In the genomic region with DNA sequence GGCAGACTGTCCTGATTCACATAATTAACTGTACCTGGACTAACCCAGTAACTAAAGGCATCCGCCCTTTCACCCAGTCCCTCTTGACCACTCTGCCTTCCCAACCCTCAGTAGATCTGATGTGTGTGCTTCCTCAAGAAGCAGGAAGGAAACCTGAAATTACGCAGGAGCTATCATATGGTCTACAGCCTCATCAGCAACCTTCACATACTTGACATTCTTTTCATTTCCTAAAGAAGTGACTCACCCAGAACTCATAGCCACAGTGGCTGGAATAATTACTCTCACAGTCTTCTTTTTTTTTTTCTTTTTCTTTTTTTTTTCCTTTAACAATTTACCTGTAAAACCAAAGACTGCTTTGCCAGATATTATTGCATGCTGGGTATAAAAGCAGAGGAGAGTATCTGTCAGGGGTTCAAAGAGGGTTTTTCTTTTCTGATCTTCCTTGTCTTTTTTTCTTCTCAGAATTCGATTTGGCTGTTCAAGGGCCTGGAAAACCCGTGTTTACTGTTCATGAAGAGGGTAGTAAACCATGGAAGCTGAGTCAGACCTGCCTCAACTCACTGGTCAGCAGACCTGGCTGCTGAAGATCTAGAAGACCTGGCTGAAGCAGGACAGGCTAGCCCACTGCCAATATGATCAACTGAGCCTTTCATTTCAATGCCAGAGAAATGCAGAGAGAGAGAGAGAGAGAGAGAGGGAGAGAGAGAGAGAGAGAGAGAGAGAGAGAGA, we compare ENCODE assay signal across 22 mouse cellular contexts. TPM values are rescaled to one million over a fixed set of nuclear protein-coding genes. Genes with fewer than 3 reads are reported as not detected.
A peak's percentile ranks its signal among the peaks of the same experiment; 100 is the strongest.
DNase-seq lines count a peak whose midpoint lies in the region; ATAC-seq and TF ChIP-seq lines count a peak whose summit lies in the region.
"Had no signal": no experiment of that assay in that cellular context is flagged by ENCODE, and none has a peak within 500 bp of the region (broad histone marks: within the 10 kb centered on the region; RNA-seq: fewer than 3 reads in every experiment).

No protein-coding gene starts in this region.

- WGBS in kidney, postnatal 0 days: 56% methylated on average over 4 of the region's 4 CpGs
- 75% methylated on average over 4 of the region's 4 CpGs for WGBS in forebrain, embryonic 14.5 days

- no peaks in the 10 kb centered on the region for H3K27me3 ChIP-seq in kidney, postnatal 0 days (ENCODE audit: insufficient read depth, low read length)
- no peaks in the 10 kb centered on the region for H3K27me3 ChIP-seq in CH12.LX (replicated peaks)
- no peaks in the 10 kb centered on the region for H3K27me3 ChIP-seq in forebrain, embryonic 14.5 days (replicated peaks; ENCODE audit: control insufficient read depth, insufficient read depth, low read length)
- H3K27me3 ChIP-seq: embryonic facial prominence, embryonic 15.5 days; midbrain, embryonic 12.5 days had no signal

- dilution Hi-C loops in CH12.LX (cut with MboI; ENCODE audit: extremely low pct_ligation_motif_present, extremely low pct_unique_long_range_greater_than_20kb, low sequenced_read_pairs): no loop called here

- peak; percentile 33 for DNase-seq in kidney, postnatal 0 days (ENCODE audit: low spot score)
- no peak for DNase-seq in kidney, postnatal 10 days
- peak; percentile 50 for DNase-seq in 3134 (ENCODE audit: extremely low read depth, insufficient read length, low spot score)
- no peak for DNase-seq in CH12.LX (ENCODE audit: extremely low read depth)
- DNase-seq in spleen, adult 12 weeks (ENCODE audit: low spot score): no peak
- DNase-seq in kidney, adult 11 months: no peak
- no peak for DNase-seq in forebrain, embryonic 14.5 days (ENCODE audit: low spot score)
- DNase-seq: adrenal gland, adult 8-10 months; cerebellum, adult 11 months; cerebellum, postnatal 10 days; gastrocnemius, postnatal 14 days; kidney, postnatal 14 days; lung, adult 2 months; right cerebral cortex, postnatal 14 days had no signal

- H3K27ac ChIP-seq in kidney, postnatal 0 days: no peak overlapping the region
- no peak overlapping the region for H3K27ac ChIP-seq in CH12.LX (ENCODE audit: insufficient read depth, low read depth)
- H3K27ac ChIP-seq in brown adipose tissue, adult 24 weeks (replicated peaks; ENCODE audit: low read depth, low read length): peak overlapping the region; percentile 63
- no peak overlapping the region for H3K27ac ChIP-seq in forebrain, embryonic 14.5 days (ENCODE audit: low read depth, low read length)
- H3K27ac ChIP-seq: embryonic facial prominence, embryonic 15.5 days; forebrain, embryonic 10.5 days; hindbrain, embryonic 10.5 days; hindbrain, postnatal 0 days; limb, embryonic 10.5 days; midbrain, embryonic 12.5 days had no signal

- in situ Hi-C loops in CH12.LX (cut with MboI; ENCODE audit: low pct_ligation_motif_present, low pct_unique_long_range_greater_than_20kb, low sequenced_read_pairs): loop anchor here (10.0 kb wide), 1 partner anchor 69 kb away; no protein-coding TSS in a partner anchor

- no peak for TF ChIP-seq CTCF in kidney, postnatal 0 days (IDR thresholded peaks at IDR 0.05; ENCODE audit: low read depth)
- no peak for TF ChIP-seq CTCF in CH12.LX (conservative IDR thresholded peaks at IDR 0.05 in 1 of 2, IDR thresholded peaks at IDR 0.05 in 1 of 2; ENCODE audit: low read depth in 2 of 2, low read length in 2 of 2)

- H3K9ac ChIP-seq in kidney, postnatal 0 days (ENCODE audit: low read depth, low read length): no peak overlapping the region
- H3K9ac ChIP-seq in CH12.LX (ENCODE audit: insufficient read depth, low read depth): no peak overlapping the region
- H3K9ac ChIP-seq in forebrain, embryonic 14.5 days (ENCODE audit: low read length): no peak overlapping the region
- H3K9ac ChIP-seq: embryonic facial prominence, embryonic 15.5 days; midbrain, embryonic 12.5 days had no signal

- no peaks in the 10 kb centered on the region for H3K79me2 ChIP-seq in CH12.LX (replicated peaks; ENCODE audit: control insufficient read depth, extremely low read depth, insufficient read depth, poor library complexity, severe bottlenecking)

- TF ChIP-seq RAD21 in CH12.LX (IDR thresholded peaks at IDR 0.05; ENCODE audit: low read depth, low read length): no peak

- TF ChIP-seq POLR2A in CH12.LX (IDR thresholded peaks at IDR 0.05; ENCODE audit: low read depth, low read length): no peak

- TF ChIP-seq EP300 in CH12.LX (IDR thresholded peaks at IDR 0.05; ENCODE audit: low read length): no peak

- H3K4me1 ChIP-seq in kidney, postnatal 0 days (replicated peaks; ENCODE audit: insufficient read depth, low read length): no peaks in the 10 kb centered on the region
- H3K4me1 ChIP-seq in CH12.LX (ENCODE audit: control insufficient read depth in 1 of 2, insufficient read depth in 2 of 2): no peaks in the 10 kb centered on the region
- peaks cover 2% of the 10 kb centered on the region; the same call in 1 of the 2 replicates for H3K4me1 ChIP-seq in brown adipose tissue, adult 24 weeks (ENCODE audit: control insufficient read depth, insufficient read depth, insufficient read length, low read length)
- H3K4me1 ChIP-seq in forebrain, embryonic 14.5 days (ENCODE audit: control insufficient read depth, insufficient read depth, low read length): no peaks in the 10 kb centered on the region
- H3K4me1 ChIP-seq: embryonic facial prominence, embryonic 15.5 days; forebrain, embryonic 10.5 days; hindbrain, embryonic 10.5 days; limb, embryonic 10.5 days; midbrain, embryonic 12.5 days had no signal

- no peaks in the 10 kb centered on the region for H3K9me3 ChIP-seq in kidney, postnatal 0 days (replicated peaks; ENCODE audit: low read length)
- H3K9me3 ChIP-seq in CH12.LX (replicated peaks; ENCODE audit: low read length): no peaks in the 10 kb centered on the region
- no peaks in the 10 kb centered on the region for H3K9me3 ChIP-seq in forebrain, embryonic 14.5 days (replicated peaks; ENCODE audit: control insufficient read depth, low read length)
- H3K9me3 ChIP-seq: embryonic facial prominence, embryonic 15.5 days; forebrain, embryonic 10.5 days; hindbrain, embryonic 10.5 days; limb, embryonic 10.5 days; midbrain, embryonic 12.5 days had no signal

- no peak overlapping the region for H3K4me2 ChIP-seq in kidney, postnatal 0 days (ENCODE audit: low read length)
- no peak overlapping the region for H3K4me2 ChIP-seq in CH12.LX (ENCODE audit: insufficient read depth, low read depth, poor library complexity, severe bottlenecking)
- H3K4me2 ChIP-seq in forebrain, embryonic 14.5 days (ENCODE audit: low read length): no peak overlapping the region
- H3K4me2 ChIP-seq: embryonic facial prominence, embryonic 15.5 days; midbrain, embryonic 12.5 days had no signal

- no peak; the same call in 1 of the 2 replicates for ATAC-seq in kidney, postnatal 0 days (replicated peaks; ENCODE audit: low FRiP score, low read depth)
- no peak for ATAC-seq in forebrain, embryonic 14.5 days
- ATAC-seq: hindbrain, postnatal 0 days; intestine, postnatal 0 days had no signal

- no peaks in the 10 kb centered on the region for H3K36me3 ChIP-seq in kidney, postnatal 0 days (ENCODE audit: insufficient read depth, low read length)
- H3K36me3 ChIP-seq in CH12.LX (replicated peaks in 1 of 2; ENCODE audit: control insufficient read depth in 1 of 2, insufficient read depth in 1 of 2, low read length in 1 of 2): peaks cover 2 to 4% of the 10 kb centered on the region in 2 experiments
- no peaks in the 10 kb centered on the region for H3K36me3 ChIP-seq in forebrain, embryonic 14.5 days (ENCODE audit: control insufficient read depth, insufficient read depth, low read length)
- H3K36me3 ChIP-seq: embryonic facial prominence, embryonic 15.5 days; forebrain, embryonic 10.5 days; hindbrain, embryonic 10.5 days; limb, embryonic 10.5 days; midbrain, embryonic 12.5 days had no signal

- no peak overlapping the region for H3K4me3 ChIP-seq in kidney, postnatal 0 days (replicated peaks; ENCODE audit: low read depth, low read length)
- no peak overlapping the region for H3K4me3 ChIP-seq in CH12.LX (replicated peaks in 1 of 3; ENCODE audit: low read depth in 2 of 3, low read length in 2 of 3, poor library complexity in 1 of 3)
- no peak overlapping the region for H3K4me3 ChIP-seq in brown adipose tissue, adult 24 weeks (ENCODE audit: insufficient read depth, low read depth, low read length)
- H3K4me3 ChIP-seq in forebrain, embryonic 14.5 days (ENCODE audit: low read depth, low read length): no peak overlapping the region
- H3K4me3 ChIP-seq: embryonic facial prominence, embryonic 15.5 days; forebrain, embryonic 10.5 days; hindbrain, embryonic 10.5 days; limb, embryonic 10.5 days; midbrain, embryonic 12.5 days had no signal

TF ChIP-seq in CH12.LX, 34 proteins besides CTCF, POLR2A, EP300 and RAD21:
- TF ChIP-seq ZNF384 (IDR thresholded peaks at IDR 0.05; ENCODE audit: low read depth, low read length) (0 out of 2 replicates have a peak, but pooled peaks have one; percentile 5), RCOR1 (conservative IDR thresholded peaks at IDR 0.05; ENCODE audit: low read depth, low read length) (no peak)

RNA-seq across cellular contexts. Expression of gene Sept7, which starts 8.1 kb away (rescaled TPM):
- 262 and 278 TPM in 2 replicates for polyA plus RNA-seq in kidney, postnatal 0 days (2015; fragmentation: Nextera tagmentation; extraction: Ambion mirVana)
- total RNA-seq in CH12.LX (2012; rRNA removed) (77.9 and 95.6 TPM in 2 replicates), CH12.LX (2014; rRNA removed) (288 and 331 TPM in 2 replicates)
- 161 and 170 TPM in 2 replicates for polyA plus RNA-seq in CH12.LX (2012; ENCODE audit: insufficient read length, low read depth)
- polyA plus RNA-seq in brown adipose tissue, adult 24 weeks (2012; ENCODE audit: insufficient read depth, insufficient read length, missing spikeins): 109 and 112 TPM in 2 replicates
- 270 and 293 TPM in 2 replicates for polyA plus RNA-seq in forebrain, embryonic 14.5 days (2014; fragmentation: Nextera tagmentation; extraction: Ambion mirVana)

Comparison
In these comparisons a context has a peak if more than half of its experiments do, and no peak if none do; other contexts are left out.
1. DNase-seq: peak in kidney, postnatal 0 days (single experiment) and 3134 (single experiment); none in kidney, postnatal 10 days (single experiment), CH12.LX (single experiment), spleen, adult 12 weeks (single experiment), kidney, adult 11 months (single experiment) and forebrain, embryonic 14.5 days (single experiment).